In the genomic region with DNA sequence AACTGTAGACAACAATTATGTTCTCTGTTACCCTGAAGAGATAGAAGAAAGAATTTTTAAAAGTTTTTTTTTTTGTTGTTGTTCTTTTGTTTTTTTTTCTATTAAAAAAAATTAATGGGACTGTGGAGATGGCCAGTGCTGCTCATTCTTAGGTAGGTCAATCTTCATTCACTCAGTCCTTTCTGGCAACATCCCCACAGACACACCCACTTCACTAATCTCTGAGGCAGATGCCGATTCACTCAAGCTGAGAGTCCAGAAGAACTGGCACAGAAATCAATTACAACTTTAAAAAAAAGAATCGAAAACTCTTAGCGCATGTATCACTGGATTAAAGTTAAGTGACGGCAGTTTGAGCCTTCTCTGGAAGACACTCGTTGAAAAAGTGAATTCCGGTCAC, we compare ENCODE assay signal across 28 mouse cellular contexts. TPM values are rescaled to one million over a fixed set of nuclear protein-coding genes. Genes with fewer than 3 reads are reported as not detected.
DNase-seq lines count a peak whose midpoint lies in the region; ATAC-seq and TF ChIP-seq lines count a peak whose summit lies in the region.
"Had no signal": no experiment of that assay in that cellular context is flagged by ENCODE, and none has a peak within 500 bp of the region (broad histone marks: within the 10 kb centered on the region; RNA-seq: fewer than 3 reads in every experiment).

No protein-coding gene starts in this region.

- H3K36me3 ChIP-seq in MEL (ENCODE audit: control insufficient read depth in 1 of 2, insufficient read depth in 2 of 2, low read length in 2 of 2): no peaks in the 10 kb centered on the region
- H3K36me3 ChIP-seq in forebrain, embryonic 12.5 days (replicated peaks): no peaks in the 10 kb centered on the region
- H3K36me3 ChIP-seq: embryonic facial prominence, embryonic 13.5 days; embryonic facial prominence, embryonic 15.5 days; forebrain, embryonic 10.5 days; G1E had no signal

- TF ChIP-seq CTCF in MEL (IDR thresholded peaks at IDR 0.05 in 2 of 3, conservative IDR thresholded peaks at IDR 0.05 in 1 of 3; ENCODE audit: control insufficient read depth in 1 of 3, insufficient read depth in 1 of 3, low read depth in 2 of 3, low read length in 3 of 3, poor library complexity in 1 of 3, severe bottlenecking in 1 of 3): no peak

- no peak for TF ChIP-seq RAD21 in MEL (IDR thresholded peaks at IDR 0.05; ENCODE audit: low read depth, low read length)

- H3K4me1 ChIP-seq in MEL (ENCODE audit: control insufficient read depth in 1 of 2, insufficient read depth in 2 of 2, low read length in 2 of 2): no peaks in the 10 kb centered on the region
- H3K4me1 ChIP-seq in forebrain, embryonic 12.5 days: no peaks in the 10 kb centered on the region
- H3K4me1 ChIP-seq: embryonic facial prominence, embryonic 13.5 days; embryonic facial prominence, embryonic 15.5 days; forebrain, embryonic 10.5 days had no signal

- no peak for ATAC-seq in forebrain, embryonic 12.5 days (ENCODE audit: low FRiP score)
- ATAC-seq: CD4-positive, CD25-positive, alpha-beta regulatory T cell, adult 4 months; forebrain, embryonic 14.5 days; forebrain, embryonic 16.5 days had no signal

- no peak overlapping the region for H3K27ac ChIP-seq in MEL (ENCODE audit: control insufficient read depth, low read depth, low read length)
- H3K27ac ChIP-seq in forebrain, embryonic 12.5 days: no peak overlapping the region
- H3K27ac ChIP-seq: embryonic facial prominence, embryonic 13.5 days; embryonic facial prominence, embryonic 15.5 days; forebrain, embryonic 10.5 days had no signal

- H3K4me3 ChIP-seq in MEL (ENCODE audit: control insufficient read depth in 1 of 2, insufficient read depth in 1 of 2, low read depth in 2 of 2, low read length in 2 of 2): no peak overlapping the region
- H3K4me3 ChIP-seq in forebrain, embryonic 12.5 days (replicated peaks): no peak overlapping the region
- H3K4me3 ChIP-seq: embryonic facial prominence, embryonic 13.5 days; embryonic facial prominence, embryonic 15.5 days; erythroblast, embryonic 14.5 days; forebrain, embryonic 10.5 days had no signal

- TF ChIP-seq POLR2A in MEL (IDR thresholded peaks at IDR 0.05; ENCODE audit: control insufficient read depth in 1 of 2, insufficient read depth in 1 of 2, low read depth in 1 of 2, low read length in 2 of 2, poor library complexity in 1 of 2): no peak

- no peak for TF ChIP-seq EP300 in MEL (IDR thresholded peaks at IDR 0.05; ENCODE audit: low read depth in 1 of 2, low read length in 2 of 2)

- H3K27me3 ChIP-seq in MEL (ENCODE audit: control insufficient read depth in 1 of 2, insufficient read depth in 2 of 2, low read length in 2 of 2): peaks cover 9 to 31% of the 10 kb centered on the region in 2 experiments
- no peaks in the 10 kb centered on the region for H3K27me3 ChIP-seq in forebrain, embryonic 12.5 days
- H3K27me3 ChIP-seq: CH12.LX; embryonic facial prominence, embryonic 13.5 days; embryonic facial prominence, embryonic 15.5 days had no signal

- no peak overlapping the region for H3K4me2 ChIP-seq in forebrain, embryonic 12.5 days
- H3K4me2 ChIP-seq: embryonic facial prominence, embryonic 13.5 days; embryonic facial prominence, embryonic 15.5 days had no signal

- WGBS in forebrain, embryonic 12.5 days: 85% methylated on average over 6 of the region's 6 CpGs

- H3K9me3 ChIP-seq in MEL (replicated peaks; ENCODE audit: insufficient read depth, low read length): no peaks in the 10 kb centered on the region
- no peaks in the 10 kb centered on the region for H3K9me3 ChIP-seq in forebrain, embryonic 12.5 days
- H3K9me3 ChIP-seq: embryonic facial prominence, embryonic 13.5 days; embryonic facial prominence, embryonic 15.5 days; forebrain, embryonic 10.5 days; G1E had no signal

- H3K79me2 ChIP-seq in MEL (ENCODE audit: control insufficient read depth, insufficient read depth, low read length, poor library complexity): no peaks in the 10 kb centered on the region

- peak; percentile 58 for DNase-seq in gastrocnemius, adult 18-20 months (ENCODE audit: low spot score)
- no peak for DNase-seq in gastrocnemius, postnatal 4 days (ENCODE audit: low spot score in 2 of 2)
- DNase-seq in heart, adult 11 months: peak; percentile 88
- no peak for DNase-seq in heart, adult 8-10 months (ENCODE audit: low spot score)
- DNase-seq in MEL (ENCODE audit: low read depth, low spot score): no peak
- DNase-seq in gastrocnemius, postnatal 25 days: peak; percentile 20
- DNase-seq: adrenal gland, adult 2 months; adrenal gland, postnatal 10 days; adrenal gland, postnatal 25 days; B cell, adult 2 months; cerebellum, adult 11 months; cerebellum, adult 18-20 months; cerebellum, adult 8-10 months; cerebellum, adult 9-11 months; cerebellum, postnatal 14 days; cerebellum, postnatal 36 days; embryo, embryonic 11 days had no signal

- no peak overlapping the region for H3K9ac ChIP-seq in MEL (ENCODE audit: control insufficient read depth, low read depth, low read length, poor library complexity, severe bottlenecking)
- no peak overlapping the region for H3K9ac ChIP-seq in forebrain, embryonic 12.5 days
- H3K9ac ChIP-seq: embryonic facial prominence, embryonic 13.5 days; embryonic facial prominence, embryonic 15.5 days had no signal

TF ChIP-seq in MEL, 35 proteins besides CTCF, POLR2A, EP300 and RAD21:
- TF ChIP-seq E2F4 (IDR thresholded peaks at IDR 0.05; ENCODE audit: borderline replicate concordance, low read depth, low read length) (0 out of 2 replicates have a peak, but pooled peaks have one; percentile 18), GABPA (IDR thresholded peaks at IDR 0.05; ENCODE audit: low read depth, low read length) (no peak), ZC3H11A (IDR thresholded peaks at IDR 0.05; ENCODE audit: low read depth, low read length) (no peak)

RNA-seq across cellular contexts. Expression of a gene that starts 36.0 kb away (rescaled TPM):
- 1 to 10 TPM; 3.8 to 8.0 TPM for total RNA-seq in gastrocnemius, adult 18-20 months (2021)
- 10 to 100 TPM in 1 of 2 experiments, 1 to 10 TPM in 1; 5.2 to 12.2 TPM for total RNA-seq in gastrocnemius, postnatal 4 days (2021)
- 10 to 100 TPM in 2 of 4 experiments, 1 to 10 TPM in 2; 5.7 to 12.2 (median 9.4) TPM for total RNA-seq in heart, adult 8-10 months (2022)
- total RNA-seq in MEL (2012; rRNA removed): not detected in 2 replicates
- polyA plus RNA-seq in MEL (2012; ENCODE audit: insufficient read depth in 1 of 2, insufficient read length in 2 of 2, low read depth in 1 of 2, low replicate concordance in 2 of 2, missing spikeins in 1 of 2): under 1 TPM in 1 of 2 experiments, not detected in 1; 0.17 TPM
- total RNA-seq in gastrocnemius, postnatal 25 days (2021): 1 to 10 TPM; 3.3 to 5.6 TPM
- 0.52 and 0.62 TPM in 2 replicates for polyA plus RNA-seq in forebrain, embryonic 12.5 days (2016; fragmentation: Nextera tagmentation; extraction: Ambion mirVana)
- total RNA-seq: common myeloid progenitor, adult 5-6 weeks had no signal
- polyA plus RNA-seq: CD4-positive, CD25-positive, alpha-beta regulatory T cell, adult 4 months; erythroblast, embryonic 14.5 days had no signal

Comparison
In these comparisons a context has a peak if more than half of its experiments do, and no peak if none do; other contexts are left out.
1. DNase-seq: peak in gastrocnemius, adult 18-20 months (single experiment), heart, adult 11 months (single experiment) and gastrocnemius, postnatal 25 days (single experiment); none in gastrocnemius, postnatal 4 days (0 of 2), heart, adult 8-10 months (single experiment) and MEL (single experiment).